Mouse (Mus musculus) heart, adult 2 months (tissue): Measurements from ENCODE around the gene Hbq1b. TPM values are rescaled to one million over a fixed set of nuclear protein-coding genes. Genes with fewer than 3 reads are reported as not detected.

Source experiments
- DNase-seq, 2 experiments: peaks; one replicate each; pipeline ENCODE4 v3.0.0; 2021
- H3K27ac ChIP-seq: fragments of 200-600 bp; 2 replicates; pipeline ENCODE4 v1.8.1; 2022
- H3K27me3 ChIP-seq: fragments of 200-500 bp; 2 replicates; pipeline ENCODE4 v1.6.1; 2012; ENCODE audit warnings: mild to moderate bottlenecking, low read length, inconsistent platforms, mixed read lengths; ENCODE audit not compliant: control insufficient read depth, insufficient read depth
- H3K36me3 ChIP-seq: fragments of 200-500 bp; 2 replicates; pipeline ENCODE4 v1.6.1; 2012; ENCODE audit warnings: low read length, inconsistent platforms; ENCODE audit not compliant: control insufficient read depth, insufficient read depth
- H3K4me1 ChIP-seq: fragments of 200-500 bp; 2 replicates; pipeline ENCODE4 v1.6.1; 2011; ENCODE audit warnings: low read length; ENCODE audit not compliant: control insufficient read depth, insufficient read depth
- H3K4me3 ChIP-seq: fragments of 200-600 bp; 2 replicates; pipeline ENCODE4 v1.8.1; 2022
- H3K79me2 ChIP-seq: fragments of 200-500 bp; replicated peaks from 2 replicates; pipeline ENCODE4 v1.6.1; 2012; ENCODE audit warnings: mild to moderate bottlenecking, inconsistent platforms, low read length, moderate library complexity, mixed read lengths; ENCODE audit not compliant: control insufficient read depth, insufficient read depth
- H3K9ac ChIP-seq: fragments of 200-500 bp; 2 replicates; pipeline ENCODE4 v1.6.1; 2012; ENCODE audit warnings: low read depth, mild to moderate bottlenecking, control low read depth, inconsistent platforms, low read length, mixed read lengths
- CTCF ChIP-seq: fragments of 200-600 bp; IDR thresholded peaks from 2 replicates; pipeline ENCODE4 v1.8.1; 2022; ENCODE audit warnings: antibody characterized with exemption, mild to moderate bottlenecking, moderate library complexity
- EP300 ChIP-seq: fragments of 200-500 bp; IDR thresholded peaks from 2 replicates; pipeline ENCODE4 v1.6.1; 2011; ENCODE audit warnings: low read depth, low read length, control low read depth; ENCODE audit not compliant: insufficient read depth
- POLR2A ChIP-seq: fragments of 200-500 bp; IDR thresholded peaks from 2 replicates; pipeline ENCODE4 v1.6.1; 2011; ENCODE audit warnings: mild to moderate bottlenecking, low read depth, low read length, control low read depth; ENCODE audit not compliant: insufficient read depth
- whole genome bisulfite sequencing: fragments of 180-500 bp; shearing (Covaris S2); methylation state at CpG from one replicate; pipeline ENCODE4 v1.1.7; 2018; 5-methylcytosine and 5-hydroxymethylcytosine counted together
- intact Hi-C: fragments of 180-260 bp; cut with DNase I; formaldehyde crosslinking; loops from one replicate; pipeline ENCODE4 v1.15.1; 2025
- polyA plus RNA-seq: library from polyadenylated mRNA; depleted of rRNA; stranded (reverse); fragments of >200 nt; gene quantifications from 2 replicates; pipeline ENCODE4 v1.2.3, GENCODE M21; 2012
- total RNA-seq, 2 experiments: library from RNA; stranded (reverse); gene quantifications; 2 replicates each; pipeline ENCODE4 v1.2.3; 2021

The Hbq1b gene
- total and polyA plus RNA-seq, 3 experiments, result 0.70 to 3.8 (median 2.4) TPM

GRCm38 (mm10) chr11:32302824-32303419 lies 16.2 kb downstream of the Hbq1b start:
- no peaks in the 10 kb centered on the region for H3K36me3 ChIP-seq
- peaks cover 1% of the 10 kb centered on the region; the same call in 1 of the 2 replicates for H3K4me1 ChIP-seq
- no peak overlapping the region for H3K9ac ChIP-seq
- no peak overlapping the region for H3K4me3 ChIP-seq
- no peak for TF ChIP-seq POLR2A
- no peak for TF ChIP-seq CTCF
- TF ChIP-seq EP300, result no peak
- peak in 1 of 2 experiments; percentile 32 for DNase-seq
- no peaks in the 10 kb centered on the region for H3K79me2 ChIP-seq
- intact Hi-C loops, result no loop called here
- no peaks in the 10 kb centered on the region for H3K27me3 ChIP-seq
- WGBS, result 34% methylated on average over 2 of the region's 2 CpGs
- no peak overlapping the region for H3K27ac ChIP-seq

GRCm38 (mm10) chr11:32303455-32303854 lies 16.7 kb downstream of the Hbq1b start:
- Histone ChIP-seq H3K9ac (no peak overlapping the region), H3K36me3 (no peaks in the 10 kb centered on the region), H3K4me1 (peaks cover 1% of the 10 kb centered on the region; the same call in 1 of the 2 replicates), H3K4me3 (no peak overlapping the region), H3K27me3 (no peaks in the 10 kb centered on the region), H3K27ac (no peak overlapping the region), H3K79me2 (no peaks in the 10 kb centered on the region)
- intact Hi-C loops, result no loop called here
- DNase-seq, result no peak
- no peak for TF ChIP-seq POLR2A
- TF ChIP-seq EP300, result no peak
- TF ChIP-seq CTCF, result no peak
- WGBS, result 85% methylated on average over 1 of the region's 1 CpGs

DNA sequence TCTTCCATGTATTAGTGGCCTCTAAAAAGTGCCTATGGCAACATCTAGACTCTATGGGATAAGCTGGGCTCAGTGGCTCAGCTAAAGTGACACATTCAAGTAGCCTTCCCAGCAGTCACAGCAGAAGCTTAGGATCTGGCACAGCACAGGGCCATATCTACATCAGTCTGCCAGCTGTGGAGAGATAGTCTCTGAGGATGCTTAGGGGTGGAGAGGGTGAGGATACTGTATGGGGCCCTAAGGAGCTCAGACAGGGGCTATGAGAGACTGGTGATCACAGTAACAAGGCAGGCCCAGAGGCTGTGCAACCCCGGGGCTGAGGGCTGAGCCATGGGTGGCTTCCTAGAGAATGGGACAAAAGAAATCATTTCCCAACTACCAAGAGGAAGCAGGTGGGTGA lies 20.2 kb downstream of the Hbq1b start:
- no peaks in the 10 kb centered on the region for H3K79me2 ChIP-seq
- no peak overlapping the region for H3K9ac ChIP-seq
- H3K27me3 ChIP-seq, result no peaks in the 10 kb centered on the region
- H3K36me3 ChIP-seq, result no peaks in the 10 kb centered on the region
- H3K4me3 ChIP-seq, result no peak overlapping the region
- peaks cover 1% of the 10 kb centered on the region; the same call in 1 of the 2 replicates for H3K4me1 ChIP-seq
- DNase-seq, result no peak
- intact Hi-C loops, result no loop called here
- WGBS, result 95% methylated on average over 1 of the region's 1 CpGs
- no peak for TF ChIP-seq POLR2A
- TF ChIP-seq CTCF, result no peak
- no peak for TF ChIP-seq EP300
- H3K27ac ChIP-seq, result no peak overlapping the region

DNA sequence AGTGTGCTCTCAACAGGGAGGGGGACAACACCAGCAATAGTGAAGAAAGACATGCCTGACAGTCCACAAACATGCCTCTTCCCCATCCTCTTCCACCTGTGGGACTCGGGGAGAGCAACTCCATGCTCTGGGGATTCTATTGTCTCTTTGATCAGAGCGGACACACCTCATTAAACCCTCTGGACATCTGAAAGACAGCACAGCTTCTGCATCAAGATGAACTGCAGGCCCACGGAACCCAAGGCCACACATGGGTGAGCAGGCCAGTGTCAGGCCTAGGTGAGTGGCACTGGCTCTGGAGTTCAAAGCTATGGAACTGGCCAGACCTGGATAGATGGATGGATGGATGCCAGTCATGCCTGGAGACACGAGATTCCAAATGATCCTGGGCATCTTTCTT lies 22.7 kb downstream of the Hbq1b start:
- no peaks in the 10 kb centered on the region for H3K36me3 ChIP-seq
- intact Hi-C loops, result no loop called here
- H3K27me3 ChIP-seq, result no peaks in the 10 kb centered on the region
- no peak overlapping the region for H3K4me3 ChIP-seq
- H3K4me1 ChIP-seq, result no peaks in the 10 kb centered on the region
- no peaks in the 10 kb centered on the region for H3K79me2 ChIP-seq
- TF ChIP-seq EP300, result no peak
- no peak for TF ChIP-seq POLR2A
- no peak for TF ChIP-seq CTCF
- H3K9ac ChIP-seq, result no peak overlapping the region
- no peak overlapping the region for H3K27ac ChIP-seq
- WGBS, result 63% methylated on average over 4 of the region's 4 CpGs
- no peak for DNase-seq

GRCm38 (mm10) chr11:32309928-32310327 lies 23.2 kb downstream of the Hbq1b start:
- Histone ChIP-seq H3K27ac (no peak overlapping the region), H3K79me2 (no peaks in the 10 kb centered on the region), H3K4me1 (no peaks in the 10 kb centered on the region), H3K4me3 (no peak overlapping the region), H3K9ac (no peak overlapping the region), H3K27me3 (no peaks in the 10 kb centered on the region), H3K36me3 (no peaks in the 10 kb centered on the region)
- intact Hi-C loops, result no loop called here
- 67% methylated on average over 3 of the region's 3 CpGs for WGBS
- no peak for DNase-seq
- TF ChIP-seq CTCF, result no peak

DNA sequence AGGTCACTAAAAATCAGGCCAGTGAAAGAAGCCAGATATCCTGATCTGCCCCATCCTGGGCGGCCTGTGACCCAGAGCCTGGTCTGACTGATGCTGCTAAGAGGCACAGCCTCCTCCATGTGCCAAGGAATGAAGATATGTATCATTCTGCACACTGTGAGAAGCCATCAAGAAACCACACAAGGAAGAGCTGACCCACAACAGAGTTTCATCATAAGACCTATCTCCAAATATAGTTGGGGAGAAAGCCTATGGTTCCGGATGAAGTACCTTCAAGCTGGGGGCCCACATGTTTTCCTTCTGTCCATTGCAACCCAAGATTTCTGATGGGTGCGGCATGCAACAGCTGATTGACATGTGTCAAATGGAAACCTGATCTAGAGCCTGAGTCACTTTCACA lies 29.2 kb downstream of the Hbq1b start:
- Histone ChIP-seq H3K4me1 (no peaks in the 10 kb centered on the region), H3K9ac (no peak overlapping the region), H3K27me3 (no peaks in the 10 kb centered on the region), H3K36me3 (no peaks in the 10 kb centered on the region), H3K27ac (no peak overlapping the region), H3K4me3 (no peak overlapping the region), H3K79me2 (no peaks in the 10 kb centered on the region)
- intact Hi-C loops, result no loop called here
- TF ChIP-seq EP300 (no peak), CTCF (no peak), POLR2A (no peak)
- 87% methylated on average over 3 of the region's 3 CpGs for WGBS
- no peak for DNase-seq
